Mouse (Mus musculus) heart, postnatal 14 days (tissue): ENCODE measurements around the gene Gldc. TPM values are rescaled to one million over a fixed set of nuclear protein-coding genes. Genes with fewer than 3 reads are reported as not detected.
A peak's percentile ranks its signal among the peaks of the same experiment; 100 is the strongest.

Experiments used
- DNase-seq, 2 experiments: peaks; one replicate each; pipeline ENCODE4 v3.0.0; 2021 to 2022
- intact Hi-C: fragments of 180-260 bp; cut with DNase I; formaldehyde crosslinking; loops from one replicate; pipeline ENCODE4 v1.15.1; 2025
- total RNA-seq, 2 experiments: library from RNA; stranded (reverse); gene quantifications; 2 replicates each; pipeline ENCODE4 v1.2.3; 2021

Gldc gene
- total RNA-seq, 2 experiments from 2014 or later = 0.14 to 0.15 TPM

- intact Hi-C loops = no loop called here
- DNase-seq = no peak
These were observed 12.4 kb downstream of the Gldc start for GRCm38 (mm10) chr19:30162808-30163207.

GRCm38 (mm10) chr19:30160021-30160420 lies 15.2 kb downstream of the Gldc start:
- intact Hi-C loops = no loop called here
- no peak for DNase-seq

- DNase-seq = no peak
- intact Hi-C loops = no loop called here
These were observed 17.0 kb downstream of the Gldc start for GRCm38 (mm10) chr19:30158189-30158588.

- intact Hi-C loops = no loop called here
- no peak for DNase-seq
These were observed 18.1 kb downstream of the Gldc start for GRCm38 (mm10) chr19:30157031-30157687.

GRCm38 (mm10) chr19:30153729-30154128 lies 21.5 kb downstream of the Gldc start:
- intact Hi-C loops = no loop called here
- DNase-seq = no peak

GRCm38 (mm10) chr19:30151290-30151689 lies 23.9 kb downstream of the Gldc start:
- intact Hi-C loops = no loop called here
- DNase-seq = no peak

GRCm38 (mm10) chr19:30149238-30149805 lies 25.9 kb downstream of the Gldc start:
- no peak for DNase-seq
- intact Hi-C loops = no loop called here

GRCm38 (mm10) chr19:30147306-30147705 lies 27.9 kb downstream of the Gldc start:
- DNase-seq = no peak
- intact Hi-C loops = no loop called here

GRCm38 (mm10) chr19:30146761-30147160 lies 28.5 kb downstream of the Gldc start:
- DNase-seq = peak; percentile 9 to 12
- intact Hi-C loops = no loop called here

- intact Hi-C loops = no loop called here
- no peak for DNase-seq
These were observed 30.1 kb downstream of the Gldc start for GRCm38 (mm10) chr19:30145106-30145505.

- intact Hi-C loops = no loop called here
- DNase-seq = no peak
These were observed 38.9 kb downstream of the Gldc start for GRCm38 (mm10) chr19:30136308-30136707.

GRCm38 (mm10) chr19:30128177-30128576 lies 47.1 kb downstream of the Gldc start:
- peak in 1 of 2 experiments; percentile 23 for DNase-seq
- intact Hi-C loops = loop anchor here (2.0 to 10.0 kb wide), 2 partner anchors 143 to 303 kb away; no protein-coding TSS in a partner anchor

GRCm38 (mm10) chr19:30125670-30126059 lies 49.6 kb downstream of the Gldc start:
- no peak for DNase-seq
- intact Hi-C loops = loop anchor here (10.0 kb wide), 1 partner anchor 141 kb away; no protein-coding TSS in a partner anchor

GRCm38 (mm10) chr19:30124999-30125669 lies 50.1 kb downstream of the Gldc start:
- DNase-seq = no peak
- intact Hi-C loops = loop anchor here (10.0 kb wide), 1 partner anchor 140 kb away; no protein-coding TSS in a partner anchor

GRCm38 (mm10) chr19:30118344-30119312 lies 56.6 kb downstream of the Gldc start:
- no peak for DNase-seq
- intact Hi-C loops = no loop called here

GRCm38 (mm10) chr19:30117775-30118174 lies 57.5 kb downstream of the Gldc start:
- intact Hi-C loops = no loop called here
- peak in 1 of 2 experiments; percentile 28 for DNase-seq

GRCm38 (mm10) chr19:30117241-30117640 lies 58.0 kb downstream of the Gldc start:
- intact Hi-C loops = no loop called here
- DNase-seq = no peak

GRCm38 (mm10) chr19:30115606-30116005 lies 59.6 kb downstream of the Gldc start:
- intact Hi-C loops = no loop called here

GRCm38 (mm10) chr19:30114919-30115441 lies 60.2 kb downstream of the Gldc start:
- intact Hi-C loops = no loop called here
- peak; percentile 13 to 28 for DNase-seq

More at GRCm38 (mm10) chr19:30115606-30116005, 59.6 kb downstream of the Gldc start:
- DNase-seq = no peak
